ENCODE assay signal across 17 mouse cellular contexts in the genomic region with DNA sequence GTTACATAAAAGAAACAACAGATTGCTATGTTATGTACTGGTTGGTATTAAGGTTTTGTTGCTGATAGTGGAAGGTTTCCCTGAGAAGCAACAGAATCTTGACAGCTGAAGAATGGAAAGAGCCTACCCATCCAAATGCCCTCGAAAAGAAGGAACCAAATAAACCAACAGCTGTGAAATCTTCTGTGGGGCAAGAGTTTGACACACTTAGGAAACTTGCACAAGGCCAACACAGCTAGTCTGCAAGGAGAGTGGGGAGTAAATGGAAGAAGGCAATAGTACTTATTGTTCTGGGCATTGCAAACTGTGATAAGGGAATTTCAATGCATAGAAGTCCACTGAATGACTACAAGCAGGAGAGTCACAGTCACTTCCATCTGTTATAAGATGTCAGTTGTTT.
"Had no signal": no experiment of that assay in that cellular context is flagged by ENCODE, and none has a peak within 500 bp of the region (broad histone marks: within the 10 kb centered on the region; RNA-seq: fewer than 3 reads in every experiment).

No protein-coding gene starts in this region.

- DNase-seq: kidney, adult 2 months; kidney, postnatal 25 days; layer of hippocampus, adult 9-11 months; layer of hippocampus, postnatal 36 days; liver, embryonic 13.5 days; midbrain, embryonic 14.5 days; thymus, adult 18-20 months; thymus, postnatal 4 days had no signal

- H3K4me1 ChIP-seq: limb, embryonic 10.5 days; limb, embryonic 13.5 days; liver, embryonic 13.5 days; neural tube, embryonic 12.5 days; neural tube, embryonic 15.5 days had no signal

- H3K9me3 ChIP-seq: limb, embryonic 10.5 days; limb, embryonic 13.5 days; liver, embryonic 13.5 days; megakaryocyte, embryonic 14.5 days; neural tube, embryonic 12.5 days; neural tube, embryonic 15.5 days had no signal

- H3K36me3 ChIP-seq: limb, embryonic 10.5 days; limb, embryonic 13.5 days; liver, embryonic 13.5 days; neural tube, embryonic 12.5 days; neural tube, embryonic 15.5 days had no signal

- ATAC-seq: intestine, postnatal 0 days had no signal

- H3K4me2 ChIP-seq: limb, embryonic 13.5 days; liver, embryonic 13.5 days; midbrain, embryonic 11.5 days; neural tube, embryonic 12.5 days; neural tube, embryonic 15.5 days had no signal

- H3K9ac ChIP-seq: limb, embryonic 13.5 days; liver, embryonic 13.5 days; neural tube, embryonic 12.5 days; neural tube, embryonic 15.5 days had no signal

- H3K4me3 ChIP-seq: layer of hippocampus, adult 2 months; limb, embryonic 10.5 days; limb, embryonic 13.5 days; liver, embryonic 13.5 days; megakaryocyte, embryonic 14.5 days; neural tube, embryonic 12.5 days; neural tube, embryonic 15.5 days had no signal

- H3K27me3 ChIP-seq: limb, embryonic 13.5 days; liver, embryonic 13.5 days; megakaryocyte, embryonic 14.5 days; neural tube, embryonic 12.5 days; neural tube, embryonic 15.5 days had no signal

- H3K27ac ChIP-seq: kidney, postnatal 0 days; layer of hippocampus, adult 2 months; limb, embryonic 10.5 days; limb, embryonic 13.5 days; liver, embryonic 13.5 days; neural tube, embryonic 12.5 days; neural tube, embryonic 15.5 days had no signal
